Mouse (Mus musculus) layer of hippocampus, adult 9-11 months (tissue): ENCODE data around the gene Dip2b.

Experiments used
- DNase-seq: peaks from one replicate; pipeline ENCODE4 v3.0.0; 2022

Dip2b gene

DNA sequence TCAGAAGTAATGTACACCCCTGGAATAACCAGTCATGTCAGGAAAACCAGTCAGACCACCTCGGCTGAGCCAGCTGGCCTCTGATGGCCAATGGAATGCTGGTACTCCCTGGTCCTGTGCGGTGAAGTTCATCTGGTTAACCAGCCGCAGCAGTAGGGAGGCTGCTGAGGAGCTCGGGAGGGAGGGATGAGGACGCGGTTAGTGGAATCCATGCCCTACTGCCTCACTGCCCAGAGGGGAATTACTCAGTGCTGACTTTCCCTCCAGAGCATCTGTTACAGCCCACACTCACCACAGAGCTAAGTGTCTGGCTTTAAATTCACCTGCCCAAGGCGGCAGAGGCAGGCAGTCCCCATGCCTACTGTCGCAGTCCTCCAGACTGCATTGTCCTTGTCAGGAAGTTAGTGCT, 51.2 kb downstream of the Dip2b start:
- no peak for DNase-seq

DNA sequence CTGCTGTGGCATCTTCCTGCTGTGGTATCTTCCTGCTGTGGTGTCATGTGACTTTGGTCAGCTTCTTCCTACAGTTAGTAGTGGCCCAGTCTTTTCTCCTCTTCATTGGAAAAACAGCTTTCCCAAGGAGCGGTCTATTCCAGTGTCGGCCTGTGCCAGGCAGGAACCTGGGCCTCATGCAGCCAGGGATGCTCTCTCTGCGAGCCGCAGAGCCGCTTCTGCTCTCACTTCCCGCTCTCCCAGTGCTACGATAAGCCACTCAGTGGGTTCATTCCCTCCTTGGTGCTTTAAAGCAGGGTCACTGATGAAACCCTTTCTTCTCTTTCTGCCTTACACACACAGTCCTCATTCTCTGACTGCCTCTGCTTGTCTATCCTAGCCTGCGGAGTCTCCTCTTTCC, 53.4 kb downstream of the Dip2b start:
- no peak for DNase-seq

DNA sequence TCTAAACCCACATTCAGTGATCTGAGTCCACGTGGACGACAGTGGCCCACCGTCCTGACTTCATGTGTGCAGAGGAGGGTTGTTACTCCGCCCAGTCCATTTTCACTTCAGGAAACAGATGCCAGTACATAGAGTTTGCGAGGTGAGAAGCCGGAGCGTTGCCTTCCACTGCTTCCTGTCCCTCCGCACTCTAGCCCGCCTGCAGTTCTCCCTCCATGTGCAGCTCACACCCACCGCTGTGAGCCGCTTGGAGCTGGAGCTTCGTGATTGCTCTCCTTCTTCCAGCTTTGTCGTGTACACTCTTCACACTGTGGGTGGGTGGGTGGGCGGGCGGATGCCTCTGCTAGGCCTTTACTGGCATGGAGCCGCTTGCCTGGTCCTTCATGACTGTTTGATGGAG, 53.8 kb downstream of the Dip2b start:
- DNase-seq, result peak; percentile 48

DNA sequence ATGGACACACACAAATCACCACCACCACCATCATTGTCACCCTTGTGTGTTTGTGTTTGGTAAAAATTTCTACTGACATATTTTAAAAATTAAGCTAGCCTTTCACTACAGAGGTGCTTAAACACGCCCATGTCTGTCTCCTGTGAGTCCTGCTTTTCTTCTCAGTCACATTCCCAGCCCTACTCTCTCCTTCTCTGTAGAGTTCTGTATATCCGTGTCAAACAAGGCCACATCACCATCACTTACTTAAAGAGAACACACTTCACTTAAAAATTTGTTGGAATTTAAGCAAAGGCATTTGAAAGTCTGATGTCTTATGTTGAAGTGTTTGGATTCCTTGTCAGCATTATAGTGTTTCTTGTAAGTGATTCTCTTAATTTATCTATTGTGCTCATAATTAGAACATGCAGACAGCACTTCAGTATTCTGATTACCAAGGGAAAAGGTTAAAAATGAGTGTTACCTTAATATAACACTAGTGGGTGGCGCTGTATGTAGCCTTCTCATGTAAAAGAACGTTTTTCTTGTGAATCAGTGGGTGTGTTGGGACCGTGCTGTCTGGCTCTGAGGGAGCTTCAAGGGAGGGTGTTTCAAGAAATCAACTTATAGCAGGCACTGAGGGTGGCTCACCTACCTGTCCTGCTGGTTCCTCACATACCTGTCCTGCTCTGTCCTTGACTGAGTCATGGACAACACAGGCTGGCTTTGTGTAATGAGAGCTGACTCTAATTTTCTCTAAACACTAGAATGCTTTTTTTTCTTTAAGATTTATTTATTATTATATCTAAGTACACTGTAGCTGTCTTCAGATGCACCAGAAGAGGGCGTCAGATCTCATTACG, 58.3 kb downstream of the Dip2b start:
- DNase-seq, result no peak

DNA sequence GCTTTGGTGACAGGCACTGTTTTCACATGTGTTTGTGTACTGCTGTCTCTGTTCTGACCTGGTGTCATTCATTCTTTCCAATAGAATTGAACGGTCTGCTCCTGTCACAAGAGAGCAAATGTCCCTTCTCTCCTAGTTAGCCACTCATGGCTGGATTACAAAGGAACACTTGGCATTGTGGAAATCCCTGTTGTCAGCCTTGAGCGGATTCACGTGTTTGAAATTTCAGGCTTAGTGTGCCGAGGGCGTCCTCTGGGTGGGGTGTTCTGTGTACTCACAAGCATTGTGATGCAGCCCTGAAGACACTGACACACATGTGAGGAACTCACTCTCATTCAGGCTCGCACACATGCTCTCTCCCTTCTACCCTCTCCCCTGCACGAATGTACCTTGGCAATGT, 61.9 kb downstream of the Dip2b start:
- no peak for DNase-seq

DNA sequence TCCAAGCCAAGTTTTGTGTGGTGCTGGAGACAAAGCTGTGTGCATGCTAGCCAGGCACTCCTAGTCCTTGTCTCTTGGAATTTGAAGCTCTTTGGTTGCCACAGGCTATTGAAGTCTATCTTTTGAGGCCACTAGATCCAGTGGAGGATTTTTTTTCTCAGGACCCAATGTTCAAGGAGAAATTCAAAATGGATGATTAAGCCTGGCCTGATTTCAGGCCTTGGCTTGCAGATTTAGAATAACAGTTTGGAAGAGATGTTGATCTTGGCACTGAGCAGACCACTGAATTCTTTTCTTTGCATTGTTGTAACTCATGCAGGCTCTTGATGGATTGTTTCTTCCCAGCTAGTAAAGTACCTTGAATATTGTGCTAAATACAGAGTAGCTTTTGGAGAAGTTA, 62.7 kb downstream of the Dip2b start:
- no peak for DNase-seq

DNA sequence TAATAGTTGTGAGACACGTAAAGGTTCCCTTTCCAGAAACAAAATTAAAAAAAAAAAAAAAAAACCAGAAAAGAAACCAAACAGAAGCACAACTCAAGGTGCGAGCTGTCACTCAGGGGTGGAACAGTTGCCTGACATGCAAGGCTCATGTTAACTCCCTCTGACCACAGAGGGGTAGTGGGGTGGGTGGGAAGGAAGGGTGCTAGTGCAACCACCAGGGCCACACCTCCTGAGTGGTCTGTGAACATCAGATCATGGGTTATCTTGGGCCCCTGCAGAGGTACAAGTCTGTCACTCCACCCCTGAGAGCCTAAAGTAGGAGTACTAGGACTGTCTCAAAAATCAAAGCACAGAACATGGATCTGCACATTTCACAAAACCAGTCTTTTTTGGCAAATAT, 65.7 kb downstream of the Dip2b start:
- no peak for DNase-seq

DNA sequence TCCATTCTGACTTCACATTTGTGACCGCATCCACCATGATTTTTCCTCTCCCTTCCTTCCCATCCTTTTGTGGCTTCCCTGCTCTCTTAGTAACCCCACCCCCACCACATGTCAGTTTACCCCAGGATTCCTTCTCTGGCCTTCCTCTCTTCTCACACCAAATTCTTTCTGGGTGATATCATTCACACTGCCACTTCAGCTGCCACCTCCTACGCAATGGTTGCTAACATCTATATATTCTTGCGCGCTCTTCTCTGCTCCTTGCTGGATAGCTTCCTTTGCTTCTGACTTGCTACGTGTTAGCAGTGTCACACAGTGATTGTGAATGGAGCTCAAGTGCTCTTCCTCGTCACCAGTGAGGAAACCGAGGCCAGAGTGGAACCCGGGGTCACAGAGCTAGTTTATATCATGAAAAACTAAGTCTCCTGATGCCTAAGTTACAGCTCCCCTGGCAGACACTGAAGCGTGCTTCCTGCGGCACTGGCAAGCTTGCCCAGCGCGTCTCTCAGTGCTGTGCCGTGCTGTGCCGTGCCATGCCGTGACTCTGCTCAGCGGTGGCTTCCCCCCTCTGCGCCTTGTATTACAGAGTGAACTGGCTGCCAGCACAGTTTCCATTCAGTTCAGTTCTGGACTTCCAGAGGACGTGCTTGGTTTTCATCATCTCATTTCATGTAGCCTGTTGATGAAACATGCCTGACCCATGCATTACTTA, 69.8 kb downstream of the Dip2b start:
- peak; percentile 40 for DNase-seq

DNA sequence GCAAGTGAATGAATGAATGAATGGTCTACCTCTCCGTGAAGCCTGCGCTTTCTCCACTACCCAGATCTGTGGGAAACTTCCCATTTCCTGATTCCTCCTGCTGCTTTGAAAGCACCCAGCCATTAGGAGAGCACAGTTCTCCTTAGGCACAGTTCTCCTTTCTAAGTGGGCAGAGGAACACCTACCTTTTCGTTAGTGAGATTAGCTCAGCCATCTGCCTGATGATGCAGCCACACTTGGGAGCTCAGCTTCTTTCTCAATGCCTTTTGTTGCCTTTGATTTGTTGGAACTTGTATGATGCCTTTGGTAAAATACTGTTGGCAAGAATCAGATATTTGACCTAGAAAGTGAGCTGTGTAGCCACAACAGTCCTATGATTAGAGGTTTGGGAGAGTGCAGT, 71.5 kb downstream of the Dip2b start:
- no peak for DNase-seq

DNA sequence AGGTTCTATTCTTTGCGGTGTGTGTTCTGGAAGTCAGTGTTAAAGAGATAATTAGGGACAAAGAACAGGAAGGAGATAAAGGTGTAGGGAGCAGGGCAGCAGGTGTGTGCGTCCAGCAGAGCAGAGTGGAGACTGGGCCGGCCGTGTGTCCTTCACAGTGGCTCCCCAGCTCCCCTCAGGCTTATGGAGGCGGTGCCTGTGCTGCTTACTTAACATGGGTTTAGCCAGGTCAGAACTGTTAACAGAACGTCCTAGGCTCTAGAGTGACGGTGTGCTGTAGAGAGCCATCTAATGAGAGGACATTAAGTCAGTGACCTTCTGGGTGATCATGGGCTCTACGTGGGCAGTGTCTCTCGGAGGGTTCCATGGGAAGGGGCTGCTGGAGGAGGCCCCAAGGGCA, 73.4 kb downstream of the Dip2b start:
- no peak for DNase-seq

DNA sequence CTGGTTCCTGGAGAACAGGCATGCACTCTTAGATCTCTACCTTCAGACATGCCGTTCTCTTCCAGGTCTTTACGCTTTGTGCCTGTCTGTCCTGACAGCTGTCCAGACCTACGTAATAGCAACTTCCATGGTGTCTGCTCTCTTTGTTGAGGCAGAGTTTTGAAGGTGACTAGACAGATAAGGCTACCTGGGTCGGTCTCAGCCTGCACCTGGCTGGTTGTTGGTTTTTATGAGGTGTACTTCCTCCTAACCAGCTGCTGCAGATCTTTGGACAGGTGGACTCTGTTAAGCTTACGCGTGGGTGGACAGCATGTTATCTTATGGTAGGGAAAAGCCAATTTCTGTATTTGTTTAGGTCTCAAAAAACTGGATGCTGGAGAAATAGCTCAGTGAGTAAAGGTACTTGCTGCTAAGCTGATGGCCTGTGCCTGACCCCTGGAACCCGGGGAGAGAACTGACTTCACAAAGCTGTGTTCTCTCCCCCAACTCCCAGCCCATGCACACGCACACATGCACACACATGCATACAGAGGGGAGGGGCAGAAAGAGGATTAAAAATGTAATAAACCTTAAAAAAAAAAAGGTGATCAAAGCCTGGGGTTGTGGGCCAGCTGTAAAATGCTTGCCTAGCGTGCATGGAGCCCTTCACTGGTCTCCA, 74.0 kb downstream of the Dip2b start:
- DNase-seq, result no peak

DNA sequence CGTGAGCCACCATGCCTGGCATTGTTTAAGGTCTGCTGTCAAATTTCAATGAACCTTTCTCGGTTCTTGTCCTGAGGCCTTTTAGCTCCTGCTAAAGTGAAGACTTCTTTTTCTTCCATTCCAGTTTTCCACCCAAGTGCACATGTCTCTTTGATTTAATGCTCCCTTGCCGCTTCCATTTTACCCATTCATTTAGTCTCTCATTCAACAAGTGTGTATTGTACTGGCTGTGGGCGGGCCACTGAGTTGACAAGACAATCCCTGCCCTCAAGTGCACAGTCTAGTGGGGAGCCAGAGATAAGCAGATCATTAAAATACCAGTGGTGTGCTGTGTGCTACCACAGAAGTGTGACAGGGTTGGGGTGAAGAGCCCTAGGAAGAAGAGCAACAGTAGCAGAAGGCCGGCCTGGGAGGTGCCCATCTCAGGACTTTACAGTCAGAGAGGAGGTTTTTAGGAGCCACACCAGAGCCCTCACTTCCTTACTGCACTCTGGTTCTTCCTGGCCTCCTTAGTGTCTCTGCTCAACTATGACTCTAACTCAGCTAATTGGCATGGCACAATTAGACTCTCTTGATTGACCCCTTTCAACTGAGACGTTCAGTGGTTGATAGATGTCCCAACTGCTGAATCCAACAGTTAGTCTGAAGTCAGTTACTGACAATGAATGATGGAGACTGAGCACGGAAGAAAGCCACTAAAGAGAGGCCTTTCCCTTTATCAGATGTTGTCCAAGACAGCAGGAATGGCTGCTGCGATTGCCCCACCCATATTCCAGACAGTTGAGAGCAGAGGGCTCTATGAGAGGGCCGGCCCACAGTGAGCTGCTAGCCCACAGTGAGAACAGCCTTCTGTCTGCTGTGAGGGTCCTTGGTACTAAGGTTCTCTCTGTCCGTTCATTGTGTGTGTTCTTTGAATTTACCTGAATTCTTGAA, 75.1 kb downstream of the Dip2b start:
- DNase-seq, result no peak

DNA sequence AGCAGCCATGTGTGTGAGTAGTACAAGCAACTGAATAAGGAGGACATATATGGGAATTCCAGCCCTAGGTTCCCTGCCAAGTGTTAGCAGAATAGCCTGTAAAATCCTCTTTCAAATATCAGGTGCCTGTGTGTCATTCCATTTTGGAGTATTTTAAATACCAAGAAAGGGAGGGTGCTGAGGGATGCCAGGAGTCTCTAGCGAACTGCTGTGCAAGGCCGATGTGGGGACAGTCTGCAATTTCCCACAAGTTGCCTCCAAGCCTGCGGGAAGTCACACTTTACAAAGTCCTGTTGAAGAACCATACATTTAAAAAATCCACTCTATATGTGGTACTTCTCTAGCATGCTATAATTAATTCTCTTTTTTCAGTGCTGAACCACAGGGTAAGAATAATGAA, 77.0 kb downstream of the Dip2b start:
- no peak for DNase-seq

DNA sequence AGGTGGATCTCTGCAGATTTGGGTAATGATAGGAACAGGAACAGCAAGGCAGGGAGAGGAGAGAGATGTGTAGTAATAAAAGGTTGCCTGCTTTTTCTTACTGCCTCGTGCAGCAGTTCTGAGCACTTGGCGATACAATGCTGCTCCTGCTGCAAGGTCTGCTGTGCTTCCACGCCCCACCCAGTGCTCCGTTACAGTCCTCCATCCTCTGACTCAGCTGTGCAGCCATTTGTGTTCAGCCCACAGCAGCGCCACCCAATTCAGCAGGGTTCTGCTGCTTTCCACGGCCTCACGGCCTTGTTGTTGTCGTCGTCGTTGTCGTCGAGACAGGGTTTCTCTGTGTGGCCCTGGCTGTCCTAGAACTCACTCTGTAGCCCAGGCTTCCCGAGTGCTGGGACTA, 77.9 kb downstream of the Dip2b start:
- no peak for DNase-seq

DNA sequence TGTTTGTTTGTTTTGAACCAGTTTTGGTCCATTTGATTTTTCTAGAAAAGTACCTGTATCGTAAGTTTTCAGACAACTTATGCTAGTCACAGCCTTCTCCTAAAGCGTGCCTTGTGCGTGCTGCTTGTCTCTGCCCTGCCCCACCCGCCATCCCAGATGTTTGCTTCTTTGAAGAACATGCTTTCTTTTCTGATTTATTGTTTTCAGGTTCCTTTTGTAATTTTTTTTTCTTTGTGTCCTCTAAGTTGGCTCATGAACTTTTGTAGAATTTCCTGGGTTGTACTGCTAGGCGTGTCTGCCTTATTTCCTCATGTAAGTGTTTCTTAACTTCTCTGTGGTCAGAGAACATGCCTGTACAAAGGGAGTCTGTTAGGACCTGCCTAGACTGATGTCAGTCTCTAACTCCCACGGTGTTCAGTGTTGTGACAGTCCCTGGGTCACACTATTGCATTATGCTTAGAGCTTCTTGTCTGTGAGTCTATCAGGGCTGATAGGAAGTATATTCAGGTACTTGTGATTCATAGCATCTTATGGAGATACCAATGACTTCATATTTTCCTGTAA, 80.8 kb downstream of the Dip2b start:
- DNase-seq, result no peak

DNA sequence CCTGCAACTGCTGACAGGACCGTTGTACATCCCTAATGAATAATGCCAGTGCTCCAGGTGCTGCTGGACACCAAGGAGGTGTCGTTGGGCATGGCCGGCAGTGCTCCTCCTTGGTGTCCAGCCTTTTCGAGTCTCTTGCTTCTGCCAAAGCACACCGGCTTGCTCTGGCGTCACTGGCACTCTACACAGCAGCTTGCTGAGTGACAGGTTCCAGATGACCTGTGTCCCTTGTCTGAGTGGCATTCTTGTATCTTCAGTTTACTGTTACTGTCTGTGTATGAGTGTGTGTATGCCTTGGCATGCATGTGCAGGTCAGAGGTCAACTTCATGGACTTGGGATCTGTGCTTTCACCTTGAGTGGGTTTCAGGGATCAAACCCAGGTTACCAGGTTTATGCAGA, 83.0 kb downstream of the Dip2b start:
- no peak for DNase-seq

DNA sequence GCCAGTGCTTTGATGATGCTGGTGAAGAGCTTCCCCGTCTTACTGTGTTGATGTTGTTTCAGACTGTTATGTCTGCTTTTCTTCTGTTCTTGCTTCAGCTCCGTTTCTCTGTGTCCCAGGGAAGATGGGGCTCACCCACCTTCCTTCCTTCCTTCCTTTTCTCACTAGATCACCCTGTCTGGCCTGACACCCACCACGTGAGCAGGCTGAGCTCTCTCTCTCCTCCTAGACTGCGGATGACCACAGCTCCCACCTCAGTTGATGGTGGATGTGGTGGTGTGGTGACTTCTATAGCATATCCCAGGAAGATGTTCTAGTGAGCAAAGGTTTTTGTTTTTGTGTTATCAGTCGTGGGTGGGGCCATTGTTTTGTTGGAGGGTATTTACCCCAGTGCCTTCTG, 85.4 kb downstream of the Dip2b start:
- DNase-seq, result no peak

DNA sequence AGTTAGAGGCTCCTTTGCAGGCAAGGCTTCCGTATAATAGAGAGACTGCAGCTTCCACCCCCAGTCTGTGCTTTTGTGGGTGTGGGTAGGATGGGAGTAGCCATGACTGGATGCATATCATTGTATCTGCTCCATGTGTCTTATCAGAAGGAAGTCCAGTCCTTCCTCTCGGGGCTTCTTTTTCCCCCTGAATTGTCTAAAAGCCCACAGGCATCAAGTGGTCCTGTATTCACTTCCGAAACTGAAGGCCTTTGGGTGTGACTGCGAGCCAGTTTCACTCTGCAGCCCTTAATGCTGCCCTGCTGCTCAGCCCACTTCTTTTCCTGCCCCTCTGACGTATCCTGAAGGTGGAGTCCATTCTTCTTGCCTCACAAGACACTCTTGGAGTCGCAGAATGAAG, 86.8 kb downstream of the Dip2b start:
- DNase-seq, result no peak

DNA sequence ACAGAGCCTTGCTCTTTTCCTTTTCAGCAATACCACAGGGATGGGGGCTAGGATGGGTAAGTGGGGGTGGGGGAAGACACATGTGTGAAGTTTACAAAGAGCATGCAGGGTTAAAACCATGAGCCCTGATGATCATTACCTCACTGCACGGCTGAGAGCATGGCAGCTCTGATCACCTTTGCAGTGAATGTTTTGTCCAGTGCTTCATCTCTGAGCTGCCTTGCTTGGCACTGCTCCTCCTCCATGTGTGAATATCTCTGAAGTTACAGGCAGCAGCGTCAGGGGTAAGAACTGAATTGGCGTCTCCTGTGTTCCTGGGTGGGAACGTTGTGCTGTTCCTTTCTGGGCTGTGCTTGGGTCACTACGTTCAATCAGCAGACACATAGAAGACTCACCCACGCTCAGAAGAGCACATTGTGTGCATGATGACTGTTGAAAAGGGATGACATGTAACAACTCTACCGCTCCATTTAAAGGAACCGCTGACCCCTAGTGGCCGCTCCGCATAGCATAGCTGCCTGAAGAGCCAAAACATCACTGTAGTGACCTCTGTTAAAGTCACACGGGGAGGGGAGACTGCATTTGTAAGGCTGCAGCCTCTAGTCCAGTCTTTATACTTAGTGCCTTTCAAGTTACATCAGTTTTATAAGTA, 88.1 kb downstream of the Dip2b start:
- peak; percentile 88 for DNase-seq

DNA sequence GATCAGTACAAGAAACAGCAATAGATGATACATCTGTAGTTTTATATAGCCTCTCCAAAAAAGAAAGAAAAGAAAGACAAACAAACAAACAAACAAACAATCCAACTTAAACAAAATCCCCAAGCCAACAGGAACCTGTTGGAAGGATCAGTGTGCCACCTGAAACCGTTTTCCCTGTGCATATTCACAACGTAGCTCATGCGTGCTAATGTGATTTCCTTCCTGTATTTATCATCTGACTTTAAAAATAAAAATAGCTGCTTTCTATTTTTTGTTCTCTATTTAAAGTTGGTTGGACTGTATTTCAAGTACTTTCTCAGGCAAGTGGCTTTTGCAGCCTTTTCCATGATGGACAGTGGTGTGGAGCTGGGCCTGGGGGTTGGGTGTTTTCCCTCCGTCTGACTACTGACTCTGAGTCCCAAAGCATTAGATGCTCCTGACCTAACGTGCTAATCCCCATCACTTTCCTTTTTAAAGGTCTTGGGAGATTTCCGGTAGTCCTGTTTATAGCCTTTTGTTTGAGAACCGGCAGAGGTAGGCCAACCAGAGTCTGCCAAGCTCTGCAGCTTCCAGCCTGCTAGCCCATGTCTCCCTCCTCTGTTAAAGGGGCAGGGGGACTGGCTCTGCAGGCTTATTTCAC, 90.8 kb downstream of the Dip2b start:
- DNase-seq, result no peak

DNA sequence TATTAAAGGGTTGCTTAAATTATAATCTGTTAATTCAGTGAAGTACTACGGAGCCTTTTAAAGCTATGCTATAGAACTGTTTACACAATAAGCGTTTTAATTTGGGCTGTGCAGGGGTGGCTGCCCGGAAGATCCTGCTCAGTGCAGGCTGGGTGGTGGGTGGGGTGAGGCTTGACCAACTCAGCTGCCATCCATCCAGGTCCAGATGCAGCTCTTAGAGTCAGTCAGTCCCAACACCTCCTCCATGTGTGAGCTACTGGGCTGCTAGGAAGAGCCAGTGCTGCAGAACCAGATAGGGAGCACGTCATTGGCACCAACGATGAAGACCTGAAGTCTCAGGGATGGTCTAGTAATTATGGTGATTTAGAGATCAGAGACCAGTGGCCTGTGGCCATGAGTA, 101.2 kb downstream of the Dip2b start:
- no peak for DNase-seq

DNA sequence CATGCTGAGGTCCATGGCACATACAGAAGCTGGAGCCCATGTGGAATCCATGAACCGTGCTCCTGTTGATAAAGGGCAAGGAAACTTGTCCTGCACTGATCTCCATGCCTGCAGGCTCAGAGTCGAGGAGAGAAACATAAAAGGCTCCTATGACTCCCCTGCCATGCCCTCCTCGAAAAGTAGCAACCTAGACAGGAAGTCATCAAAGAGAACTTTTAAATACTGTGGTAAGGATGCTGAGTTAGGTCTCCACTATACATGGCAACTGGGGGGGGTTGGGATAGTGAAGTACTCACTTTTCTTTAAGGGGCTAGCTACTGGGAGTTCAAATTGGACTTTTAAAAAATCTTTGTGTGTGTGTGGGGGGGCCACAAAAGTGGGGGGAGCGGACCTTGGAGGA, 102.0 kb downstream of the Dip2b start:
- no peak for DNase-seq
